Mouse (Mus musculus) layer of hippocampus, adult 2 months (tissue): ENCODE measurements around the gene BC035044. TPM values are rescaled to one million over a fixed set of nuclear protein-coding genes. Genes with fewer than 3 reads are reported as not detected.
"Not testable (repeated sequence)": the region's sequence is repeated elsewhere in the genome, so short reads cannot be mapped to it uniquely, and the experiment has no call there.

ENCODE experiments used
- DNase-seq, 2 experiments: peaks; one replicate each; pipeline ENCODE4 v3.0.0; 2022; ENCODE audit warnings: low spot score in 2 of 2
- H3K27ac ChIP-seq: fragments of 200-600 bp; 2 replicates; pipeline ENCODE4 v1.8.1; 2022
- H3K4me3 ChIP-seq: fragments of 200-600 bp; 2 replicates; pipeline ENCODE4 v1.8.1; 2022; ENCODE audit warnings: mild to moderate bottlenecking
- CTCF ChIP-seq: fragments of 200-600 bp; conservative IDR thresholded peaks from 2 replicates; pipeline ENCODE4 v1.8.1; 2022; ENCODE audit warnings: antibody characterized with exemption, mild to moderate bottlenecking, moderate library complexity
- total RNA-seq, 2 experiments: library from RNA; stranded (reverse); gene quantifications; 2 replicates each; pipeline ENCODE4 v1.2.3; 2021

The BC035044 gene
- total RNA-seq, 2 experiments from 2014 or later = 2.0 to 2.8 TPM

- H3K27ac ChIP-seq = peak overlapping the region; percentile 86
- H3K4me3 ChIP-seq = peak overlapping the region; percentile 97; the same call in 1 of the 2 replicates
- no peak for DNase-seq
- no peak for TF ChIP-seq CTCF
These were observed 46.3 kb downstream of the BC035044 start for GRCm38 (mm10) chr6:128844586-128845080.

- peak overlapping the region; percentile 97 for H3K4me3 ChIP-seq
- no peak for DNase-seq
- no peak for TF ChIP-seq CTCF
- H3K27ac ChIP-seq = peak overlapping the region; percentile 86
These were observed 46.8 kb downstream of the BC035044 start for GRCm38 (mm10) chr6:128844131-128844530.

GRCm38 (mm10) chr6:128843479-128843992 lies 47.4 kb downstream of the BC035044 start:
- peak in 1 of 2 experiments; percentile 39 for DNase-seq
- Histone ChIP-seq H3K4me3 (peak overlapping the region; percentile 97), H3K27ac (peak overlapping the region; percentile 86)
- TF ChIP-seq CTCF = no peak

- Histone ChIP-seq H3K4me3 (peak overlapping the region; percentile 97), H3K27ac (peak overlapping the region; percentile 95)
- peak; percentile 10; the same call in 1 of the 2 replicates for TF ChIP-seq CTCF
- DNase-seq = peak; percentile 93 to 96
These were observed 47.9 kb downstream of the BC035044 start for GRCm38 (mm10) chr6:128842945-128843478.

GRCm38 (mm10) chr6:128842356-128842944 lies 48.5 kb downstream of the BC035044 start:
- Histone ChIP-seq H3K4me3 (peak overlapping the region; percentile 97), H3K27ac (peak overlapping the region; percentile 95)
- no peak for DNase-seq
- TF ChIP-seq CTCF = no peak

- peak overlapping the region; percentile 97 for H3K4me3 ChIP-seq
- no peak overlapping the region for H3K27ac ChIP-seq
- no peak for DNase-seq
- no peak for TF ChIP-seq CTCF
These were observed 49.4 kb downstream of the BC035044 start for GRCm38 (mm10) chr6:128841327-128842089.

- H3K27ac ChIP-seq, H3K4me3 ChIP-seq, DNase-seq: not testable (repeated sequence)
These were observed 50.3 kb downstream of the BC035044 start for GRCm38 (mm10) chr6:128840669-128841068.

- no peak for DNase-seq
- Histone ChIP-seq H3K27ac (no peak overlapping the region), H3K4me3 (peak overlapping the region; percentile 76; the same call in 1 of the 2 replicates)
- no peak for TF ChIP-seq CTCF
These were observed 51.0 kb downstream of the BC035044 start for GRCm38 (mm10) chr6:128839921-128840320.

- Histone ChIP-seq H3K27ac (peak overlapping the region; percentile 96), H3K4me3 (peak overlapping the region; percentile 76)
- peak; percentile 87 for TF ChIP-seq CTCF
- DNase-seq = peak; percentile 67 to 75
These were observed 51.6 kb downstream of the BC035044 start for GRCm38 (mm10) chr6:128839266-128839771.

GRCm38 (mm10) chr6:128838342-128839265 lies 52.3 kb downstream of the BC035044 start:
- Histone ChIP-seq H3K27ac (peak overlapping the region; percentile 96), H3K4me3 (peak overlapping the region; percentile 76)
- DNase-seq = peak; percentile 87 to 89
- TF ChIP-seq CTCF = no peak

- H3K27ac ChIP-seq = peak overlapping the region; percentile 96
- no peak for DNase-seq
These were observed 53.2 kb downstream of the BC035044 start for GRCm38 (mm10) chr6:128837454-128838341.

More at GRCm38 (mm10) chr6:128837454-128838341, 53.2 kb downstream of the BC035044 start:
- no peak for TF ChIP-seq CTCF
- H3K4me3 ChIP-seq = peak overlapping the region; percentile 76
